Comparison of ENCODE assay signal across 9 mouse cellular contexts in the genomic region with DNA sequence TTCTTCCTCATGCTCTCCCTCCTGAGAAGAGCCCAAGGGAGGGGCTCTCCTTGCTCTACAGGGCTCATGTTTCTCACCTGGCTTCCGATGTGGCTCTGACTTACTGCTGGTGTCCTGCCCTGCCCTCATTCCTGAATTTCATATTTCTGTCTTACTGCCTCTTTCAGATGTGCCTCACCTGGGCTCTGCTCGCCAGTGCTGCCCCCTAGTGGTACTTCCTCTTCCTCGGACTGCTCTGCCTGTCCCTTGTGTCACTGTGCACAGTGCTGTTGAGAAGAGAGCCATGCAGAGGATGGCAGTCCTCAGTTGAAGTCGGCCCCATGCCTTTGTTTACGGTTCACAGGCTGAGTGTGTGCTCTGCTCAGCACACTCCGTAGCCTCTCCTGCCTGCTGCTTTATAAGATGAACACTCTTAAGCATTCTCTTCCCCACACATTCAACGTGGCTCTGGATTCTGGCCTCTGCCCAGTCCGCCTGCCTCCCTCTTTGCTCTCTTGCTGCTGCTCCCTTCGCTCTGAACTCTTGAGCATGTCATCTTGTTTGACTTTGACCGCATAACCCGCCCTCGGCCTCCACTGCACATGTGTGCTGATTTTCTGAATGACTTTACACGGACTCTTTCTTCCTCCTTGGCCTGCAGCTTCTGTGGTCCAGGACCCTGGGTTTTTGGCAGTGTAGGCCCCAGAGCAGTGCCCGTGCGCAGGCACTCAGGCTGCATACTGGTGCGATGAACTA.
DNase-seq lines count a peak whose midpoint lies in the region; ATAC-seq and TF ChIP-seq lines count a peak whose summit lies in the region.
"Had no signal": no experiment of that assay in that cellular context is flagged by ENCODE, and none has a peak within 500 bp of the region (broad histone marks: within the 10 kb centered on the region; RNA-seq: fewer than 3 reads in every experiment).

No protein-coding gene starts in this region.

- peak; percentile 90 for TF ChIP-seq CTCF in gastrocnemius, adult 2 months (IDR thresholded peaks at IDR 0.05)
- TF ChIP-seq CTCF in kidney, adult 2 months (conservative IDR thresholded peaks at IDR 0.05; ENCODE audit: insufficient read depth, insufficient read length, low read depth, low read length), result peak; percentile 86

- no peaks in the 10 kb centered on the region for H3K27me3 ChIP-seq in neural tube, embryonic 15.5 days (replicated peaks)
- no peaks in the 10 kb centered on the region for H3K27me3 ChIP-seq in kidney, adult 2 months (replicated peaks; ENCODE audit: control insufficient read depth, insufficient read depth, low read length)
- H3K27me3 ChIP-seq: embryonic facial prominence, embryonic 15.5 days had no signal

- no peak overlapping the region for H3K27ac ChIP-seq in neural tube, embryonic 15.5 days (replicated peaks)
- H3K27ac ChIP-seq in gastrocnemius, adult 2 months, result no peak overlapping the region
- H3K27ac ChIP-seq in kidney, adult 2 months (ENCODE audit: insufficient read depth, low read depth, low read length), result no peak overlapping the region
- H3K27ac ChIP-seq: embryonic facial prominence, embryonic 15.5 days had no signal

- H3K9ac ChIP-seq in neural tube, embryonic 15.5 days (replicated peaks), result no peak overlapping the region
- H3K9ac ChIP-seq: embryonic facial prominence, embryonic 15.5 days had no signal

- DNase-seq in neural tube, embryonic 10.5 days (ENCODE audit: extremely low spot score, low spot score), result peak; percentile 68
- peak; percentile 90 to 94 for DNase-seq in cerebellum, postnatal 14 days
- peak; percentile 80 for DNase-seq in gastrocnemius, adult 2 months
- peak; percentile 81 for DNase-seq in kidney, adult 2 months
- peak; percentile 80 for DNase-seq in liver
- peak; percentile 63 for DNase-seq in ovary, postnatal 14 days (ENCODE audit: low spot score)
- peak; percentile 93 for DNase-seq in thymus, postnatal 14 days

- 67% methylated on average over 16 of the region's 16 CpGs for WGBS in neural tube, embryonic 15.5 days
- WGBS in kidney, adult 2 months, result 50% methylated on average over 16 of the region's 16 CpGs

- H3K4me2 ChIP-seq in neural tube, embryonic 15.5 days, result no peak overlapping the region
- H3K4me2 ChIP-seq: embryonic facial prominence, embryonic 15.5 days had no signal

- intact Hi-C loops in gastrocnemius, adult 2 months (cut with DNase I), result loop anchor here (2.0 kb wide), 1 partner anchor 114 kb away; no protein-coding TSS in a partner anchor

- ATAC-seq in neural tube, embryonic 15.5 days (ENCODE audit: low FRiP score), result no peak

- no peaks in the 10 kb centered on the region for H3K36me3 ChIP-seq in neural tube, embryonic 15.5 days
- no peaks in the 10 kb centered on the region for H3K36me3 ChIP-seq in kidney, adult 2 months (ENCODE audit: control insufficient read depth, insufficient read depth, low read length)
- H3K36me3 ChIP-seq: embryonic facial prominence, embryonic 15.5 days had no signal

- no peak for TF ChIP-seq POLR2A in kidney, adult 2 months (IDR thresholded peaks at IDR 0.05; ENCODE audit: low read depth, low read length)

- H3K4me3 ChIP-seq in neural tube, embryonic 15.5 days (replicated peaks), result no peak overlapping the region
- no peak overlapping the region for H3K4me3 ChIP-seq in gastrocnemius, adult 2 months
- no peak overlapping the region for H3K4me3 ChIP-seq in kidney, adult 2 months (ENCODE audit: insufficient read depth, low read depth, low read length)
- H3K4me3 ChIP-seq: embryonic facial prominence, embryonic 15.5 days had no signal

- H3K4me1 ChIP-seq in neural tube, embryonic 15.5 days, result peaks cover 79% of the 10 kb centered on the region
- 0 out of 2 replicates have a peak, but pooled peaks cover 4% of the 10 kb centered on the region for H3K4me1 ChIP-seq in kidney, adult 2 months (ENCODE audit: control insufficient read depth, insufficient read depth, low read length)

- H3K9me3 ChIP-seq in neural tube, embryonic 15.5 days (replicated peaks), result no peaks in the 10 kb centered on the region
- H3K9me3 ChIP-seq: embryonic facial prominence, embryonic 15.5 days had no signal
